Mouse (Mus musculus): ENCODE data around the gene Hmga1.

Gene Hmga1

DNA sequence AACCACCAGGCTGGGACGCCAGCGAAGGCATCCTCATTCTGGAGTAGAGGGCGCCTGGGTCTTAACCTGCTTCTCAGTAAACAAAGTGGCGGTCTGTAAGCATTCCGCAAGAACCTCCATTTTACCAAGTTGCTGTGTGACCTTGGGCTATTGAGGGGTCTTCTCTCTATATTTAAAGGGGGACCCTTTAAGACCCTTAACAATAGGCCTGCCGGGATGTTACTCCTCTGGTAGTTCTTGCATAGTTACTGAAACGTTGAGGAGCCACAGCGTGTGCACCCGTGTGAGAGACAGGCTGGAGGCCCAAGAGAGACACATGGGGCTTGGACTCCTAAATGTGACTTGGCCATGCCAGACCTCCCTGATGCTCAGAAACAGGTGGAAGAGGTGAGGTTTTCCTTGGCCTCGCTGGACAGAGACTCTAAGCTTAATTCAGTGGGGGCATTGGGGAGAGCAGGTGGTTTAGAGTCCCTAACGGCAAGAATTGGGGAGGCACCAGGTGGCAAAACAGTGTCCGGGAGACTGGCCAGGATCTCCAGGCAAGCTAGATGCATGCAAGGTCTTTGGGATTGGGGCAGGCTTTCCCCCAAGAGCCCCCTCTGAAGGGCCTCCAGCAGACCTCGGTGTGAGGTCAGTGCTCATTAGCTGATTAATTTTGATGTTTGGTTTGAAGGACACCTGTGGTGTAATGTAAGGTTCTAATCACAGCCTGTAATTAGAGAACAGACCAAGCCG lies 1.8 kb downstream of the Hmga1 start:
- CTCF ChIA-PET, result no interaction called here

DNA sequence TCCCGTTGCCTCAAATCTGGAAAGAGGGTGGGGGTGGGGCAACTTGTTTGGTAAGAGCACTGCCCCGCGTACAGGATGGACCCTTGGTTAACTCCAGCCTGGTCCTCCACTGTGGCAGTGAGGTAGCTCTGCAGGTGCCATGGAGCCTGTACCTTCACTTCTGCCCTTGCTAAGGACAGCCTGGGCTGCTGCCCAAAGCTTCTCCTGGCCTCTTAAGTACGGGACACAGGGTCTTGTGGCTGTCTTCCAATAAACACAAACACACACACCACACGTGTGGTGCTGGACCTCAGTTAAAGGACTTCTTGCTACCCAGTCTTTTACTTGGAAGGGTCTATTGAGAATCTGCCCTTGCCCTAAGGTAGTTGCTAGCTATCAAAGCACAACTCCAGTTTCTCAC lies 2.5 kb downstream of the Hmga1 start:
- CTCF ChIA-PET, result interaction anchor here (0.7 kb wide), 1 partner anchor 414 kb away, joined by 3 read pairs; no protein-coding TSS in a partner anchor

DNA sequence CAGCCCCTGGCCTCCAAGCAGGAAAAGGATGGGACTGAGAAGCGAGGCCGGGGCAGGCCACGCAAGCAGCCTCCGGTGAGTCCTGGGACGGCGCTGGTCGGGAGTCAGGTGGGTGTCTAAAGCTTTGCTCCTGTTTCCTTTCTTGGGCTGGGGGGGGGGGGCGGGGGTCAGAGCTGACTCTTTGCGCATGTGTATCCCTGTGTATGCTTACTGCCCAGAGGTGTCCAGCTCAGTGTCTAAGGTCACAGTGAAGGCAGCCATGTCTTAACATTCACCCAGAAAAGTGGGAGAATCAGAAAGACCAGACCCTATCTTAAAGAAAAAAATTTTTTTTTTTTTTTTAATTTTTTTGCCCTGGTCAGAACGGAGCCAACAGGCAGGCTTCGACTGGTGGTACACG lies 3.3 kb downstream of the Hmga1 start:
- CTCF ChIA-PET, result interaction anchor here (0.6 kb wide), 1 partner anchor 455 kb away, joined by 3 read pairs; no protein-coding TSS in a partner anchor

DNA sequence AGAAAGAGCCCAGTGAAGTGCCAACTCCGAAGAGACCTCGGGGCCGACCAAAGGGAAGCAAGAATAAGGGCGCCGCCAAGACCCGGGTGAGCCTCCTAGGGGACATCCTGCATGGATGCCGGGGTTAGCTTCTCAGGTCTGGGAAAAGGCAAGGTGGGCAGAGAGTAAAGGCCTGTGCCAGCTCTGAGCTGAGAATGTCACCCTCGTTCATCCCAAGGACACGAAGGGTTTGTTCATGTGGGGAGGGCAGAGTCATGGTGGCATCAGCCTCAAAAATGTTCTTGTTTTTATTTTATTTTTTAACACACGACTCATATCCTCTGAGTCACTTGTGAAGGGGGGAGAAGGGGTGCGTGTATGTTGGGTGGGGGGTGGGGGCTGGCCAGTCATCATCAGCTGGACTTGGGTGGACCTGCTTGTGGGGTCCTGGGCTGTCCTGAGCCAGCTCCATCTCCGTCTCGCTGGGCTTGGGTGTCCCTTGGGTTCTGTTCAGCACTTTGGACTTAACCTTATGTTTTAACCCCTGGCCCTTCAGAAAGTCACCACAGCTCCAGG lies 4.7 kb downstream of the Hmga1 start:
- CTCF ChIA-PET, result no interaction called here

DNA sequence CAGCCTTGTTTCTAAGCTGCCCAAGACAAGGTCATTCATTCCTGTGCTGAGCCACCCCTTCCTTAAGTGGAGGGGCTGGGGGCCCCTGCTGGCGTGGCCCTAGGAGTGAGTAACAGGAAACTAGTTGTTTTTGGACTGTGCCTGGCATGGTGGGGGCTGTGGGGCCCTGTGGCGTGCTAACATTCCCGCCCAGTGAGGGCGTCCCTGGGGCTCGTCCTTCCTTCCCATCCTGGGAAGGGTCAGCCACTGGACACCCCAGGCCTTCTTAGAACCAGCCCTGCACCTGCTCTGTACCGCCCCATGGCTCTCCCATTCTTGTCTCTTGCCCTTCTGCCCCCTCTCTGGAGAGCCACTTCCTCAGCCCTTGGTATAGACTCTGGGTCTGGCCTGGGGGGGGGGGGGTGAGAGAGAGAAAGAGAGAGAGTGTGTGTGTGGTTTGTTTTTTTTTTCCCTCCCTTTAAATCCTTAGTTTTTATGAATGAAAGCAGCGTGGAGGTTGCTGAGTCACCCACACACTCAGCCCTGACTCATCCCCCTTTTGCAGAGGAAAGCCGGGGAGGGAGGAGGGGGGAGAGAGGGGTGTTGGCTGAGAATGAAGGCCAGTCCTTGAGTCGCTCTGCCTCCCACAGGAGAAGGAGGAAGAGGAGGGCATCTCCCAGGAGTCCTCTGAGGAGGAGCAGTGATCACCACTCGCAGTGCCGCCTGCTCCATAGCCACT lies 5.7 kb downstream of the Hmga1 start:
- CTCF ChIA-PET, result no interaction called here

DNA sequence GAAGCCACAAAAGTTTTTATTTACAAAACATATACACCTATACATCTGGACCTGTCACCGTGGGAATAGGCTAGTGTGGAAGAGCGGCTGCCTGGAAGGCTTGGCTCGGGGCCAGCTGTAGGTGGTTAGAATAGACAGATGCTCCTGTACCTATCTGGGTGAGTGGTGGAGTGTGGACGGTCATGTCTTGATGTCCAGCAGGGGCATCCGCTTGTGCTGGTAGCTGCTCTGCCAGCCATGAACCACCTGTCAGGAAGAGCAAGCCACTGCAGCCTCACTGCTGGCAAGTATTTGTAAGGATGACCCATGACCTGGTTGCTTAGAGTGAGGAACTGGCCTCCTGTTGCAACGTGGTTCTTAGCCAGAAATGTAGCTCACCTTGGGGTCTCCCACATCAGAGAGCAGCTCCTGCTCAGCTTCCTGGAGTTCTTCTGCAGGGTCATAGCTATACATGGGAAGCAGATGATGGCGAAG lies 7.5 kb downstream of the Hmga1 start:
- CTCF ChIA-PET, result no interaction called here

DNA sequence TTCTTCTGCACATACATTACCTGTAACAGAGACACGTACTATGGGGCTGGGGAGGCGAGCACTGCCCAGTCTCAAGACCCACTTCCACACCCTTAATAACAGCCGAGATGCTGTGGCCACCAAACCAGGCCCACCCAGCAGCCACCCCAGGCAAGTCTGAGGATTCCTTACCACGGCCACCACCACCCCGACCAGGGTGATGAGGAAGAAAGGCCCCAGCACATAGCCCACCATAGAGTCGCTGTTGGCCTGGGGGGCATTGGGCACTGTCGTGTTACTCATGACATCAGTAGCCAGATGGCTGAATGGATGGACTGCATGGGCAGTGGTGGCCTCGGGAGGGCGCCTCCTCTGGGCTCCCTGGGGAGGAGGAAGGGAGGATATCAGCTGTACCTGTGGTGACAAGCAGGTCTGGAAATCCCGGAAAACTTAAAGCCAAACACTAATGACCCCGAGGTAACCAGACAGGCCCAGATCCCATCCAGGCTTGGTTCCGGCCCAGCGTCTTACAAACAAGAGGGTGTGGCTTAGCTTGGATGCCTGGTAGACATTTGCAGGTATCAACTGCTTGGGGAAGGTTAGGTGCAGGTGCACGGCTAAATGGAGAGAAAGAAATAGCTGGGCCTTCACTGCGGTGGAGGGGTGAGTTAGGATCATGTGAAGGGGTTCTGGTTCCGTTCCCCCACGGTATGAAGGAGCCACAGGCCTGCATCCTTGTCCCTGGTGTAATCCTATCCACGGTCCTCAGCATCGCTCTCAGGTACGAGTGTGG lies 8.3 kb downstream of the Hmga1 start:
- CTCF ChIA-PET, result interaction anchor here (0.9 to 1.5 kb wide), 2 partner anchors 29 to 59 kb away, joined by 3 read pairs; partner anchors contain the start of gene Nudt3

DNA sequence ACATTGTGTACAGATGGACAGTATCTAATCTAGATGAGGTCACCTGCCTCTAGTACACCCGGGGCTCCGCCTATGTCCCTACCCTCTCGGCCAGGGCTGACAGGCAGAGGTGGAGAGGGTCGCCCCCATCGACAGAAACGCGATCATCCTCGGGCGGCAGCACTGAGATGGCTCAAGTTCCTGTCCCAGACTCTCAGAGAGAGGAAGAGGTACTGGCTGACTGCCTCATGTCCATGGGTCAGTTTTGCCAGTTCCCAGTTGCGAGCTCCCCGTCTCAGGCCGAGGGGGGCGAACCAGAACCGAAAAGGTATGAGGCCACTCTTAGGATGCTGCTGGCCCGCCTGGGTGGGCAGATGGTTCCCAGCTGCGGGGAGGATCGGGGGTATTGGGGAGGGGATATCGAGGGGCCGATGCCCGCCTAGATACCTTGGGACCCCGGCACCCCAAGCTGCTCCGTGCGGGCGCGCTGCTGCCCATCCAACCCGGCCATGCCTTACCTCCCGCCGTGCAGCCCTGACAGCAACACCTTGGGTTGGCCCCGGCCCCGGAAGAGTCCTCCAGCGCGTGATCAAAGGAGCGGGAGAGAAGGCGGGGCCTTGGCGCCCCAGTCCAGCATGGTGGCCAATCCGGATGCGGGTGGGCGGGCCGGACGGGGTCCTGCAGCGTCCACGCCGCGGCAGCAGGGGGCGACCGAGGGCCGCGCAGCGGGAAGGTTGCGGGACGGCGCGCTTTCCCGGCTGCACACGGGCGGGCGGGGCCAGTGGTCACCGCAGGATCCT lies 9.1 kb downstream of the Hmga1 start, which contains the start of gene AI413582:
AI413582 (minus strand) TSS at position 594 of the 779 bp plus-strand sequence.
- CTCF ChIA-PET, result interaction anchor here (0.6 to 1.5 kb wide), 4 partner anchors 30 to 1986 kb away, joined by 3 read pairs; partner anchors contain the start of gene Nudt3

DNA sequence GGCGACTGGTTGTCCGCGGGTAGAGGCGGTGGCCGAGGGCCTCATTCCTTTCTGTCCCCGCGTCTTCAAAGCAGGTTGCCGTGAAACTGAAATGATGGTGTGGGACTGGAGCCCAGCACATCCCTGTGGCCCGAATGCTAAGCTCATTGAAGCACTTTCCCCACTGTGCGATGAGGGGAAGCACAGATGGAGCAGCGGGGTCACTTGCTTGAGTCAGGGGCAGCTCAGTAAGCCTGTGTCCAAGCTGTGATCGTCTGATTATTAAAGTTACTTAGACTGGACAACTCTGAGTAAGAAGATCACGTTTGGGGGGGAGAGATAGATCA lies 9.6 kb downstream of the Hmga1 start:
- CTCF ChIA-PET, result interaction anchor here (0.6 to 1.5 kb wide), 3 partner anchors 56 to 1986 kb away, joined by 3 read pairs; partner anchors contain the start of gene Nudt3

DNA sequence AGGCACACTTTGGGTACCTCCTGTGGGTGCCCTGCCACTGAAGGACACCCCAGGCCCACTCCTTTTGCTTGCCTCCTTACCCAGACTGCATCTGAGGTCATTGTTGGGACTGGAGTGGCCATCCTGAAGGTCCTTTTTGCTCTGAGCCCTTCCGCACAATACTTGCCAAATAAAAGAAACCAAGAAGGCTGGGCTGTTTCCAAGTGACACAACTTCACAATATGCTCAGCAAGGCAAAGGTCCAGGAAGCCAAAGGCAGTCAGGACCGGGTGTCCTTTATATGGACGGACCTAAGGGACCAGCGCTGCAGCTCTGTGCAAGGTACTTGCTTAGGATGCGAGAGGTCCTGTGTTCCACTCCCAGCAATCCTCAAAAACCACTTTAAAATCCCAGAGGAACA lies 11.9 kb downstream of the Hmga1 start:
- CTCF ChIA-PET, result interaction anchor here (0.6 kb wide), 1 partner anchor 16 kb away, joined by 4 read pairs; no protein-coding TSS in a partner anchor

DNA sequence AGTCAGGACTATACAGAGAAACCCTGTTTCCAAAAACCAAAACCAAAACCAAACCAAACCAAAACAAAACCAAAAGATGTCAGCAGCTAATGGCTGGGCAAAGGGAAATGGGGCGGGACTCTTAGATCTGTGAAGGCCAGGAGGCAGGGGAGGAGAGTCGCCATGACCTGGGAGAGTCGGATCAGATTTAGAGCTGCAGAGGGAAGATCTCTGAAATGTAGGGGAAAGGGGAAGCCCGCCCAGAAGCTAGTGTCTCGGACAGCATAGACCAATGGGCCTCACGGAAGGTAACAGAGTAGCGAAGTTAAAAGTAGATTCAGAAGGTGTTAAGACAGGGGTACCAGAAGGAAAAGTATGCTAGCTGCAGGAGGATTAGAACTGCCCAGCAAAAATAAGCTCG lies 15.0 kb downstream of the Hmga1 start:
- CTCF ChIA-PET, result interaction anchor here (0.7 to 1.0 kb wide), 3 partner anchors 22 to 37 kb away, joined by 3 to 4 read pairs (median 4); no protein-coding TSS in a partner anchor

DNA sequence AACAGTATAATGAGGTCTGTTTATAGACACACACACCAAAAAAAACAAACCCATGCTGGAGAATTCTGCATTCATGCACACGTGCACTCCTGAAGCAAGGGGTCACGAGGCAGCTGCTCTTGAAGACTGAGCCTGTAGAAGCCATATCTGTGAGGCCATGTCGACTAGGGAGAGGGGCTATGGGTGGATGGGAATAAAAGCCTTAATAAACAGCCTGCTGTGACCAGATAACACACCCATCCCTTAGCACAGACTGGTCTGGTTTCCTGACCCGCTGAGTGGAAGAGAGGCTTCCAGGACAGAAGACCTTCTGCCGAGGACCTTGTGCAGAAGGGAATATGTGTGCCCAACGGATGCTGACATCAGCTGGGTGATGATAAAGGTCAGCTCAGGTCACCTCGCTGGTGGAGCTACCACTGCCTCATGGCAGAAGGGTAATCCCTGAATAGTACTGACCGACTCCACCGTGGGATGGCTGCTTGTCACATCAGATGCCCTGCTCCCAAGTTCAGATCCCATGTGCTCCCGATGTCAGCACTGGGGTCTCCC lies 17.5 kb downstream of the Hmga1 start:
- CTCF ChIA-PET, result no interaction called here

DNA sequence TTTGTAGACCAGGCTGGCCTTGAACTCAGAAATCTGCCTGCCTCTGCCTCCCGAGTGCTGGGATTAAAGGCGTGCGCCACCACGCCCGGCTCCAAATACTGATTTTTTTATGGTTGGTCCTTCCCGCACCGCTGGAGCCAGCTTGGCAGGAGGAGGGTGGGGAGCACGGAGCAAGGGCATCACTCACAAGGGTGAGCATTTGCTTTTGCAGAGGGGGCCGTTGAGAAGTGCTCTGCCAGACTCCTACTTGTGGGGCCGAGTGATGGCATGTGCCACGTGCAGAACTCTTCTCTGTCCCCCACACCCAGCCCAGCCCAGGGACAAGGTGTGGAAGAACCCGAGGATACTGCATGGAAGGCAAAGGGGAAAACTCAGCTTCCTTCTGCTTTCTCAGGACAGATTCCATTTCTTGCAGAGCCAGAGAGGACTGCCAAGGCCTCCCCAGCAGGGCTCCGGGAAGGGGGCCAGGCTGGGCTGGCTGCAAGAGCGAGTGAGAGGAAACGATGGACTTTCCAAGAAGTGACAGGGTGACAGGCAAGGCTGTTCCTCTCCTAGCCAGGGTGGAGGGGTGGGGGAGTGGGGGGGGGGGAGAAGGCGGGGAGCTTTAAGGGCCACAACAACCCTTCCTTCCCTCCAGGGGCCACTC lies 18.3 kb downstream of the Hmga1 start:
- CTCF ChIA-PET, result interaction anchor here (0.8 kb wide), 1 partner anchor 36 kb away, joined by 3 read pairs; no protein-coding TSS in a partner anchor

DNA sequence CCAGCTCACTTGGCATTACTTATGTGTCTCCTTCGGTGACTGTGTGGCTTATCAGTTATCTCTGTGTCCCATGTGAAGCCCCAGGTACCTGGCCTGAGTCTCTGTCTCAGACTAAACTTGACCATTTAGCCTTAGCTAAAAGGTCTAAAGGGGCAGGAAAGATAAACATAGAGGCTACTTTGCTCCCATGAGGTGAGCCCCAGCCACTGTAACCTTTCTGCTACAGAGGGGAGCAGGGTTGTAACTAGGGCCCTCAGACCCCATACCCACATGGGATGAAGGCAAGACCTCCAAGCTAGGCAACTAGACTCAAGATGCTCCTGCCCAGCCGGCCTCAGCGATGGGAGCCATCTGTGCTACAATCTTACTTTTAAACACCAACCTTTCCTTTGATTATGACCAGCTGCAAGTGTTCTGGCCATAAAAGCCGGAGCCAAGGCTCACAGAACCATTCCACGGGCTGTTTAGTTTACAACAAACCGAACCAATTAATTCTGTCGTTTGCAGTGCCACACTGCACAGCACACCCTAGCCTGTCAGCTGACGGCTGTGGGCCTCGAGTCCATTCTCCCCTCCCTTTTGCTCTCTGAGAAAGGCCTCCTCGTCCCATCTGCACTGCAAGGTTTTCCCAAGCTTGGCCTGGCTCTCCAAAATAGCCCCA lies 18.9 kb downstream of the Hmga1 start:
- CTCF ChIA-PET, result interaction anchor here (0.5 to 0.8 kb wide), 2 partner anchors 37 to 65 kb away, joined by 3 to 4 read pairs; no protein-coding TSS in a partner anchor

DNA sequence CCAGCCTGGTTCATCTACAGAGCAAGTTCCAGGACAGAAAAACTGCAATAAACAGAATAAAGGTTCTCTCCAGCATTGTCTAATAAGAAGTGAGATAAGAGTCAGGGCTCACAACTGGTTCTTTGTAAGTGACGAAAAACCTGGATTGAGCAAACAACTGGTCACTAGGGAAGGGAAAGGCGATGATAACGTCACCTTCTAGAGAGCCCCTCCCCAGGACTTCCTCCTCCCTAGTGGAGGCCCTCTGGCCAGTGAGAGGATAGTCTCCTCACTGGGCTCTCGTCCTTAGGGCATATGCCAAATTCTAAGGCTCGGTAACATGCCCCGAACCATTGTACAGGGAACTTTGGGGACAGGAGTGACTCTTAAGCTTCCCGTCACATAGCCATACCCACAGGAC lies 19.8 kb downstream of the Hmga1 start:
- CTCF ChIA-PET, result no interaction called here

DNA sequence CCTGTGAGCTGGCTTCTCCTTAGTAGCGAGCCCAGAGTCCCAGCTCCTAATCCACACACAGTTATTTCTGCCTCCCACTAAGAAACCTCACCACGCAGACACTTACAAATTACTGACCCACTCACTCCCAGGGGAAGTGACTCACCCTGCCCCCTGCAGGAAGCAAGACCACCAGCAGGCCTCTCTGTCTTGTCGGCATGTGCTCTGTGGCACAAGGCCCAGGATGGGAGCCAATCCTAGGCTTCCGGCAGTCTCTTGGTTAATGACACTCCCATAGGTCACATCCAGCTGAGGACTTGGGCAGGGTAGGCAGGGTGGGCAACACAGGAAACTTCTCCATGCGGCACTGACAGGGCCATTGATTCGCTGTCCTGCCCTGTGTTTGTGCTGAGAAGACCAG lies 21.2 kb downstream of the Hmga1 start:
- CTCF ChIA-PET, result no interaction called here

DNA sequence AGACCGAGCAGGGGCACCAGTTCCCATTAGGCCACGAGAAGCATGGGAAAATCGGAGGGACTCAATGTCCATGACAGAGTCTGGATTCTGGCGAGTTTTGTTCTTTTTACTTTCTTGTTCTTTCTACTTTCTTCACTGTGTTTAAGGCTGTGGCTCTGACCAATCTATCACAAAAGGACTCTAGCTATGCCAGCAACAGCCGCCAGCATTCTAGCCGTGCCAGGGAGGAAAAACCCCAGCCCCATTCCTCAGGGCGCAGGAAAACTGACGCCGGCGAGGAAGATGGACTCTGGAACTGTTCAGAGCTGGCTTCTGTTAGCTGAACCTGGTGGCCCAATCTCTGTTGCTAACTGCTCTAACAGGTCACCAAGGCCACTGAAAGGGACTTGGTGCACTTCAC lies 22.2 kb downstream of the Hmga1 start:
- CTCF ChIA-PET, result interaction anchor here (0.6 kb wide), 1 partner anchor 785 kb away, joined by 4 read pairs; no protein-coding TSS in a partner anchor

DNA sequence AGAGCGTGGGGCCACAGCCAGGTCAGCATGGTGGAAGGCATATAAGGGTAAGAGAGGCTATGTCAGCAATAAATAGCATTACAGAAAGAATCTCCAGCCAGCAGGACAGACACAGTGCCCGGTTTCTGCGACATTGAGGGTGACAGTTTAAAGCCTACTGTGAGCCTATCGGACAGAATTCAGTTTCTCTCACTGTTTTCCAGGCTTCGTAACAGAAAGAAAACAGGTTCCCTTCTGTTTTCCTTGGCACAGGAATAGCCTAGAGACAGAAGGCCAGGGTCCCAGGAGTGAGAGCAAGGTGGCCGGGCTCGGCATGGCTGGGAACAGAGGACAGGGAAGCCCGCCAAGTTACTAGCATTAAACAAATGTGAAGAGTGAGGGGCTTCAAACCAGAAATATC lies 23.5 kb downstream of the Hmga1 start:
- CTCF ChIA-PET, result interaction anchor here (0.6 to 0.7 kb wide), 2 partner anchors 65 to 402 kb away, joined by 3 read pairs; no protein-coding TSS in a partner anchor
